Mouse (Mus musculus): ENCODE data around the gene Tmem41b. TPM values are rescaled to one million over a fixed set of nuclear protein-coding genes. Genes with fewer than 3 reads are reported as not detected.
A peak's percentile ranks its signal among the peaks of the same experiment; 100 is the strongest.

Gene Tmem41b
- polyA plus RNA-seq, 1 experiment from 2014 or later = 73.8 TPM

DNA sequence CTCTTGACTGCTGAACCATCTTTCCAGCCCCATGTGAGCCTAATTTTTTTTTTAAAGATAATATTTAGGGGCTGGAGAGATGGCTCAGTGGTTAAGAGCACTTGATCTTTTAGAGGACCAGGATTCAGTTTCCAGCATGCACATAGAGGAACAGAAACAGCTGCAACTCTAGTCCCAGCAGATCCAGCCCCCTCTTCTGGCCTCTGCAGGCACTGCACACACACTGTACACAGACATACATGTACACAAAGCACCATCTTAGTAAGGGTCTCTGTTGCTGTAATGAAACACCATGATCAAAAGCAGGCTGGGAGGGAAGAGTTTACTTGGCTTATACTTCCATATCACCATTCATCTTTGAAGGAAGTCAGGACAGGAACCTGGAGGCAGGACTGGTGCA is 21.1 kb downstream of the Tmem41b start:
- no peaks in the 10 kb centered on the region for H3K9me3 ChIP-seq (ENCODE audit: control insufficient read depth, low read length)
- no peaks in the 10 kb centered on the region for H3K36me3 ChIP-seq (ENCODE audit: control insufficient read depth, insufficient read depth, low read length)
- H3K4me2 ChIP-seq (ENCODE audit: low read depth, low read length) = no peak overlapping the region
- H3K4me3 ChIP-seq (ENCODE audit: low read depth, low read length) = no peak overlapping the region
- H3K9ac ChIP-seq (replicated peaks; ENCODE audit: low read depth, low read length) = no peak overlapping the region
- peaks cover 6% of the 10 kb centered on the region; the same call in 1 of the 2 replicates for H3K4me1 ChIP-seq (ENCODE audit: control insufficient read depth, insufficient read depth, low read length)
- no peaks in the 10 kb centered on the region for H3K27me3 ChIP-seq (ENCODE audit: control insufficient read depth, insufficient read depth, low read length)
- no peak overlapping the region for H3K27ac ChIP-seq (ENCODE audit: low read depth, low read length)
- ATAC-seq (ENCODE audit: low read depth) = no peak

DNA sequence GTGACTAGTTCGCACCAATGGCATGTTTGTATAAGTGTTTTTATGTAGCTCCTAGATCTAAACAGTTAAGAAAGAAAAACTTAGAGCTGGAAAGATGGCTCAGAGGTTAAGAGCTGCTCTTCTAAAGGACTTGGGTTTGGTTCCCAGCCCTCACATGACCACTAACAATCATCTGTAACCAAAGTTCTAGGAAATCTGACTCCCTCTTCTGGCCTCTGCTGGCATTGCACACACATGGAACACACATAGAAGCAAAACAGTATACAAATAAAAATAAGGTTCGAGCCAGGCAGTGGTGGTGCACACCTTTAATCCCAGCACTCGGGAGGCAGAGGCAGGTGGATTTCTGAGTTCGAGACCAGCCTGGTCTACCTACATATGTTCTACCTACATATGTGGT is 23.0 kb downstream of the Tmem41b start:
- no peaks in the 10 kb centered on the region for H3K27me3 ChIP-seq (ENCODE audit: control insufficient read depth, insufficient read depth, low read length)
- H3K4me2 ChIP-seq (ENCODE audit: low read depth, low read length) = no peak overlapping the region
- H3K27ac ChIP-seq (ENCODE audit: low read depth, low read length) = no peak overlapping the region
- ATAC-seq (ENCODE audit: low read depth) = no peak
- no peak overlapping the region for H3K9ac ChIP-seq (replicated peaks; ENCODE audit: low read depth, low read length)
- 94% methylated on average over 4 of the region's 4 CpGs for WGBS
- no peaks in the 10 kb centered on the region for H3K36me3 ChIP-seq (ENCODE audit: control insufficient read depth, insufficient read depth, low read length)
- H3K4me1 ChIP-seq (ENCODE audit: control insufficient read depth, insufficient read depth, low read length) = peaks cover 5% of the 10 kb centered on the region; the same call in 1 of the 2 replicates
- no peak overlapping the region for H3K4me3 ChIP-seq (ENCODE audit: low read depth, low read length)
- no peaks in the 10 kb centered on the region for H3K9me3 ChIP-seq (ENCODE audit: control insufficient read depth, low read length)

- Histone ChIP-seq H3K27ac (ENCODE audit: low read depth, low read length) (no peak overlapping the region), H3K9me3 (ENCODE audit: control insufficient read depth, low read length) (no peaks in the 10 kb centered on the region), H3K4me2 (ENCODE audit: low read depth, low read length) (no peak overlapping the region), H3K4me1 (ENCODE audit: control insufficient read depth, insufficient read depth, low read length) (peaks cover 17% of the 10 kb centered on the region), H3K27me3 (ENCODE audit: control insufficient read depth, insufficient read depth, low read length) (no peaks in the 10 kb centered on the region), H3K4me3 (ENCODE audit: low read depth, low read length) (no peak overlapping the region), H3K36me3 (ENCODE audit: control insufficient read depth, insufficient read depth, low read length) (no peaks in the 10 kb centered on the region), H3K9ac (replicated peaks; ENCODE audit: low read depth, low read length) (no peak overlapping the region)
- WGBS = 83% methylated on average over 4 of the region's 4 CpGs
- no peak for ATAC-seq (ENCODE audit: low read depth)
These were observed 24.1 kb downstream of the Tmem41b start for GRCm38 (mm10) chr7:109962596-109962995.

GRCm38 (mm10) chr7:109961570-109961969 is 25.2 kb downstream of the Tmem41b start:
- Histone ChIP-seq H3K9me3 (ENCODE audit: control insufficient read depth, low read length) (no peaks in the 10 kb centered on the region), H3K36me3 (ENCODE audit: control insufficient read depth, insufficient read depth, low read length) (no peaks in the 10 kb centered on the region), H3K27me3 (ENCODE audit: control insufficient read depth, insufficient read depth, low read length) (no peaks in the 10 kb centered on the region), H3K9ac (replicated peaks; ENCODE audit: low read depth, low read length) (no peak overlapping the region), H3K4me1 (ENCODE audit: control insufficient read depth, insufficient read depth, low read length) (peaks cover 22% of the 10 kb centered on the region), H3K4me2 (ENCODE audit: low read depth, low read length) (no peak overlapping the region), H3K27ac (ENCODE audit: low read depth, low read length) (no peak overlapping the region), H3K4me3 (ENCODE audit: low read depth, low read length) (no peak overlapping the region)
- ATAC-seq (ENCODE audit: low read depth) = no peak
- WGBS = 55% methylated on average over 2 of the region's 2 CpGs

GRCm38 (mm10) chr7:109960613-109961154 is 26.0 kb downstream of the Tmem41b start:
- Histone ChIP-seq H3K36me3 (ENCODE audit: control insufficient read depth, insufficient read depth, low read length) (no peaks in the 10 kb centered on the region), H3K4me1 (ENCODE audit: control insufficient read depth, insufficient read depth, low read length) (peaks cover 22% of the 10 kb centered on the region), H3K27ac (ENCODE audit: low read depth, low read length) (peak overlapping the region; percentile 93), H3K27me3 (ENCODE audit: control insufficient read depth, insufficient read depth, low read length) (no peaks in the 10 kb centered on the region), H3K9ac (replicated peaks; ENCODE audit: low read depth, low read length) (peak overlapping the region; percentile 92), H3K4me2 (ENCODE audit: low read depth, low read length) (peak overlapping the region; percentile 61), H3K4me3 (ENCODE audit: low read depth, low read length) (peak overlapping the region; percentile 82), H3K9me3 (ENCODE audit: control insufficient read depth, low read length) (no peaks in the 10 kb centered on the region)
- peak; percentile 26; the same call in 1 of the 2 replicates for ATAC-seq (ENCODE audit: low read depth)
- WGBS = 12% methylated on average over 12 of the region's 13 CpGs

DNA sequence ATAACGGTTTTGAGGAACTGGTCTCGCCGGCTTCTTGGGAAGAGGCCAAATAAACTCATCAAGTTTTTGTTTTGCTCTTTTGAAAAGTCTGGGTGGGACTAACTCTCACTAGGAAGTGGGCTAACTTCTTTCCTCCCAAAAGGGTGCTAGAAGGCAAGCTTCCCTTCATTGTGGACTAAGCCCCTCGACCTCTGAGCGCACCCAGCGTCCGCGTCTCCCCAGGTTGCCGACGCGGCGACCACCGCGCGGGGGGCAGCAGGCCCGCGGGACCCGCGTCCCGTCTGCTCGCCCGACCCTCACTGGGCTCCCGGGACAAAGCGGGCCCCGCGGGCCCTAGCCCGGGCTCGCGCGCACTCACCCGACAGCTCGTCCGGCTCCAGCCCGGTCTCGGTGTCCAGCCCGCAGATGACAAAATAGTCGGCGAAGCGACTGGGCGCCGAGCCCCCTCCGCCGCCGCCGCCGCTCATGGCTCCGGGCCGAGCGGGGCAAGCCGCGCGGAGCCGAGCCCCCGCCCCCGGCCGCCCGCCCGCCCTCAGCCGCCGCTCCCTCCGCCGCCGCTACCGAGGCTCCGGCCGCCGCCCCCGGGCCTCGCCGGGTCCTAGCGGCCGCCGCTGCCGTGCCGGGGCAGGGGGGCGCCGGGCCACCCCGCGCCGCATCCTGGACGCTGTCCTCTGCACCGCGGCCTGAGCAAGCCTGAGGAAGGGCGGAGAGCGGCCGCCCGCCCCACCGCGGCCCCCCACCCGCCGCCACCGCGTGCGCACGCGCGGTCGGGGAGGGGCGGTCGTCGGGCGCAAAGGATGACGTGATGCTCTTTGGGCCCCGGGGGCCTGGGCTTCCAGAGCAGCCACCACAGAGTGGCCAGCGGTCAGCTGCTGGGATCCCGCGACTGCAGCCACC is 26.8 kb downstream of the Tmem41b start, which contains the start of gene Dennd5a:
Gene Dennd5a, minus strand, starts transcription at position 755 of the 897 bp plus-strand sequence.
- Histone ChIP-seq H3K9me3 (ENCODE audit: control insufficient read depth, low read length) (no peaks in the 10 kb centered on the region), H3K4me2 (ENCODE audit: low read depth, low read length) (peak within 1 kb of the TSS; percentile 83), H3K36me3 (ENCODE audit: control insufficient read depth, insufficient read depth, low read length) (no peaks in the 10 kb centered on the region), H3K27me3 (ENCODE audit: control insufficient read depth, insufficient read depth, low read length) (no peaks in the 10 kb centered on the region), H3K4me3 (ENCODE audit: low read depth, low read length) (peak within 1 kb of the TSS; percentile 82), H3K4me1 (ENCODE audit: control insufficient read depth, insufficient read depth, low read length) (peaks cover 22% of the 10 kb centered on the region), H3K9ac (replicated peaks; ENCODE audit: low read depth, low read length) (peak within 1 kb of the TSS; percentile 92), H3K27ac (ENCODE audit: low read depth, low read length) (peak within 1 kb of the TSS; percentile 93)
- WGBS = under 1% methylated on average over 88 of the region's 107 CpGs
- ATAC-seq (ENCODE audit: low read depth) = peak; percentile 95

- no peaks in the 10 kb centered on the region for H3K27me3 ChIP-seq (ENCODE audit: control insufficient read depth, insufficient read depth, low read length)
- H3K9me3 ChIP-seq (ENCODE audit: control insufficient read depth, low read length) = no peaks in the 10 kb centered on the region
- H3K9ac ChIP-seq (replicated peaks; ENCODE audit: low read depth, low read length) = peak overlapping the region; percentile 92
- H3K27ac ChIP-seq (ENCODE audit: low read depth, low read length) = peak overlapping the region; percentile 93
- no peaks in the 10 kb centered on the region for H3K36me3 ChIP-seq (ENCODE audit: control insufficient read depth, insufficient read depth, low read length)
- H3K4me1 ChIP-seq (ENCODE audit: control insufficient read depth, insufficient read depth, low read length) = peaks cover 26% of the 10 kb centered on the region
- 8% methylated on average over 18 of the region's 18 CpGs for WGBS
- peak overlapping the region; percentile 83 for H3K4me2 ChIP-seq (ENCODE audit: low read depth, low read length)
- ATAC-seq (ENCODE audit: low read depth) = no peak
- peak overlapping the region; percentile 82 for H3K4me3 ChIP-seq (ENCODE audit: low read depth, low read length)
These were observed 27.6 kb downstream of the Tmem41b start for GRCm38 (mm10) chr7:109958843-109959715.

GRCm38 (mm10) chr7:109957996-109958789 is 28.5 kb downstream of the Tmem41b start:
- no peaks in the 10 kb centered on the region for H3K36me3 ChIP-seq (ENCODE audit: control insufficient read depth, insufficient read depth, low read length)
- ATAC-seq (ENCODE audit: low read depth) = no peak
- H3K4me1 ChIP-seq (ENCODE audit: control insufficient read depth, insufficient read depth, low read length) = peaks cover 26% of the 10 kb centered on the region
- H3K4me3 ChIP-seq (ENCODE audit: low read depth, low read length) = peak overlapping the region; percentile 82
- peak overlapping the region; percentile 9; the same call in 1 of the 2 replicates for H3K9ac ChIP-seq (replicated peaks; ENCODE audit: low read depth, low read length)
- no peaks in the 10 kb centered on the region for H3K27me3 ChIP-seq (ENCODE audit: control insufficient read depth, insufficient read depth, low read length)
- no peak overlapping the region for H3K27ac ChIP-seq (ENCODE audit: low read depth, low read length)
- no peaks in the 10 kb centered on the region for H3K9me3 ChIP-seq (ENCODE audit: control insufficient read depth, low read length)
- H3K4me2 ChIP-seq (ENCODE audit: low read depth, low read length) = peak overlapping the region; percentile 83
- 57% methylated on average over 8 of the region's 8 CpGs for WGBS
